Mouse (Mus musculus) embryonic fibroblast, embryonic 13.5 days (primary cell): ENCODE measurements around the gene Ldb2.

Experiments
- CTCF ChIP-seq: IDR thresholded peaks from 2 replicates; pipeline ENCODE4 v1.5.1; 2011; ENCODE audit warnings: mild to moderate bottlenecking, control low read depth, low read length, moderate library complexity, borderline replicate concordance; ENCODE audit not compliant: insufficient read depth
- POLR2A ChIP-seq: IDR thresholded peaks from 2 replicates; pipeline ENCODE4 v1.6.1; 2011; ENCODE audit warnings: low read depth, mild to moderate bottlenecking, control low read depth, low read length, moderate library complexity

GRCm38 (mm10) chr5:44801100-44801499, 1.6 kb upstream of the Ldb2 start:
- TF ChIP-seq CTCF, result no peak
- no peak for TF ChIP-seq POLR2A
